Mouse (Mus musculus): ENCODE measurements at regions not wholly inside any gene's neighbourhood (a gene's known extent, or its start where the extent isn't known, plus 50 kb on each side); places are given as distances from the start of the nearest gene placed in this dataset.

DNA sequence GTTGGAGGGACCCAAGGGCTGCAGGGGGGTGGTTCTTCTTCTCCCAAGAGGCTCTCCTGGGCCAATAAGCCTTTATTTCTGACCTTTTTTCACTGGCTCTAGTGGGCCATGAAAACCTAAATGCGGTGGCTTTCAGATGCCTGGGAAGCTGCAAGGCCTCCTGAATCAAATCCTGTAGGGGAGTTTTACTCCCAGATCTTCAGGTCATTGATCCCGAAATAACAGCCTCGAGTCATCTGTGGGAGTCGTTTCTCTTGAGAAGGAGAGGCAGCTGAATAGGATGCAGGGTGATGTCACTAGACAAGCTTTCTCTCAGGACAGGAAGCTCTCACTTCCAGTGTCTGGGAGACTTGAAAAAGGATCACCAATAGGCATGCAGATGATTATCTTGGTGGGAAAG is 70.4 kb downstream of the Enc1 start:
- DNase-seq (ENCODE audit: inconsistent age in 2 of 2, low spot score in 1 of 2): no peak

DNA sequence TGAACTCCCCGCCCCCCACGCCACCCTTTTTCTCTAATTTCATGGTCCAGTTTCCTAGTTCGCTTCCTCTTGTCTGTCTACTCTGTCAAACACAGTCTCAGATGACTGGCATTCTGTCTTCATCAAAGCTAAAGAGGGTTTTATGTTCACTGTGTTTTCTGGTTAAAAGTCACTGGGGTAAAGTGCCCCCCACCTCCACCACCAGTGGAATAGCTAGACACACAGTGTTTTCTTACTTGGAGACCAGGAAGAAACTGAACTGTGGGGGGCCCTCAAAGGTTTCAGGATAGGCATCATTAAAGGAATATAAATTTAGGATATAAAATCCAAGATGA is 69.9 kb downstream of the Enc1 start:
- DNase-seq (ENCODE audit: inconsistent age in 2 of 2, low spot score in 1 of 2): no peak

DNA sequence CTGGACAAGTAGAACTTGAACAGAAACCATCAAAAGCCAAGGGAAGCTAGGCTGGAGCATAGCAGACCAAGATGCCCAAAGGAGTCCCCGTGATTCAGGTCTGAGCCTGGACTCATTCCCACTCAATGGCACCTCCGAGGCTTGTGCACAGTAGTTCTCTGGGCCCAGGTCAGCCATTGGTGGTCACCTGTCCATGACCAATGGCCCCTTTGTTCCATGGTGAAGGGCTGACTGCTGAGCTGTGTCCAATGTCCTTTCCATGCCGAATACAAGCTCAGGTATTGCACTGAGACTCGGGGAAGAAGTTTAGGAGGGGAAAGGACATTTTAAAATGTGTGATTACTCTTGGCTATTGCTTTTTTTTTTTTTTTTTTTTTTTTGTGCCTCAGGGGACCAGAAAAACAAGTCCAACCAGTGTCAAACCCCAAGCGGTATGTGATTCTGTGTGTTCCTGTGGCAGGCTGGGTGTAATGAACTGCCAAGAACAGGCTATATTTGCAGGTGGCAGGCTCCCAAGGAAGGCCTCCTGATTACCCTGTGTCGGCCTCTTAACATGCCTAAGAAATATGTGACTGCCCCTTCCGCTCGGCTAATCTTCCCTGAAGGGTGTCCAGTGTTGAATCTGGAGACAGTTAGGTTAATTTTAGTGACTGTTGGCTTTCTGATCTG is 69.4 kb downstream of the Enc1 start:
- peak in 1 of 2 experiments; percentile 32 for DNase-seq (ENCODE audit: inconsistent age in 2 of 2, low spot score in 1 of 2)

DNA sequence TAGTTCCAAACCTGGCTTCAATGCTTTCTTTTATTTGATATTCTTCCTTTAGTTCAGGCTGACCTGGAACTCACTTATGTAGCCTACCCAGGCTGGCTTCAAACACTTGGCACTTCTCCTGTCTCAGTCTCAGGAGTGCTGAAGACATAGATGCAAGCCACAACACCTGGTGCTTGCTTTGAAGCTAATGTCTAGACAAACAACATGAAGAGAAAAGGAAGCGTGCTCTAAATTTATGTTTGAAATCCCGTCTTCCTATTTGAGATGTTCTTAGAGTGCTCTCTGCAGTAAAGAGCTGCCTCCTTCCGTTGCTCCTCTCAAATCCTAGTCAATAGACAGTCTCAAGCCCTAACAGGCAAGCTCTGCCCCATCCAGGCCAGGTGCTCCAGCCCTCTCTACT is 68.5 kb downstream of the Enc1 start:
- no peak for DNase-seq (ENCODE audit: inconsistent age in 2 of 2, low spot score in 1 of 2)

DNA sequence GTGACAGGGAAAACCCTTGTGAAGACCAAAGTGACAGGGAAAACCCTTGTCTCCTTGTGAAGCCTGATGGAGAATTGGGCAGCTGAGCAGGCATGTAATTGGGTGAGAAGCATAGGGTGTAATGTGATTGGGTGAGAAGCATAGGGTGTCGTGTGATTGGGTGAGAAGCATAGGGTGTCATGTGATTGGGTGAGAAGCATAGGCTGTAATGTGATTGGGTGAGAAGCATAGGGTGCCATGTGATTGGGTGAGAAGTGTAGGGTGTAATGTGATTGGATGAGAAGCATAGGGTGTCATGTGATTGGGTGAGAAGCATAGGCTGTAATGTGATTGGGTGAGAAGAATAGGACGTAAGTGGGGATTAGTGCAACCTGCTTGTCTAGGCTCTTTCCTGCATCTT is 67.5 kb downstream of the Enc1 start:
- DNase-seq (ENCODE audit: inconsistent age in 2 of 2, low spot score in 1 of 2): no peak
